Mouse (Mus musculus): Measurements from ENCODE around the gene Synrg.

DNA sequence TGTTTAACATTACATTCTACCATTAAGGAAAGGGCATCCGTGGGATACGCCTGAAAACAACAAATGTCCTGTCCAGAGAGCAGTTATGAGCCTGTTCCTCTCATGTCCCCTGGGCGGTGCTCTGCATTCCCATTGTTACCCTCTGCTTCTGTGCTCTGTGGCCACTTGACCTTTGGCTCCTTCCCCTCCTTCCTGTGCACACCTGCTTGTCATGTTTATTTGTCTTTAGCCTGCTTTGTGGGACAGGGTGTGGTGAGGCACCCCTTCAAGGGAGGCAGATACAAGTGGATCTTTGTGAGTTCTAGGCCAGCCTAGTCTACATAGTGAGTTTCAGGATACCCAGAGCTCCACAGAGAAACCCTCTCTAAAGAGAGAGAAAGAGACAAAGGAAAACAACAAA is 30.3 kb downstream of the Synrg start:
- TF ChIP-seq CTCF (IDR thresholded peaks at IDR 0.05; ENCODE audit: low read depth, low read length) (no peak), POLR2A (IDR thresholded peaks at IDR 0.05; ENCODE audit: extremely low read depth, insufficient read depth, low read length) (no peak)

Data from liver, adult 2 months (tissue).